Mouse (Mus musculus) brain, embryonic 18.5 days (tissue): ENCODE data around the gene Tshr.

ENCODE experiments used
- DNase-seq: peaks from one replicate; pipeline ENCODE4 v3.0.0-alpha.2; 2012; ENCODE audit warnings: low read depth, low spot score

Tshr gene

GRCm38 (mm10) chr12:91587491-91588033, 203.2 kb downstream of the Tshr start:
- no peak for DNase-seq

DNA sequence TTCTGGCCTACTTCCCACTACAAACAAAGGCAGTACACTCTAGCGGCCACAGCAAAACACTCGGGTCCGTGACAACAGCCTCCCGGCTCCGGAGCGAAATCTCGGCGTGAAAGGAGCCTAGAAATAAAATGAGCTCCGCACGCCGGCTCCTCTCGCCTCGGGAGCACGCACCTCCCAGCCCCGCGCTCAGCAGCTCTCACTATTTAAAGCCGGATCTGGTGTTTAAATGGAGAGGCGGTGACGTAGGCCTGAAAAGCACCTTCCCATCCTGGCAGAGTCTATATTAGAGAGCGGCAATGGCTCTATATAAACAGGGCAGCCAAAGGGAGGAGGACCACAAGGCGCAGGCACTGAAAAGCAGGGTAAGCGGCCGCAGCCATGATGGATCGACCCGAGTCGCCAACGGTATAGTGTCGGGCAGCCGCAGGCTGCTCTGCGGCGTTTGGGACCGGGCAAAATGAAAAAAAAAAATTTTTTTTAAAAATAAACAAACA, 203.9 kb downstream of the Tshr start:
- peak; percentile 91 for DNase-seq

GRCm38 (mm10) chr12:91588670-91589541, 204.5 kb downstream of the Tshr start:
- peak; percentile 42 for DNase-seq

DNA sequence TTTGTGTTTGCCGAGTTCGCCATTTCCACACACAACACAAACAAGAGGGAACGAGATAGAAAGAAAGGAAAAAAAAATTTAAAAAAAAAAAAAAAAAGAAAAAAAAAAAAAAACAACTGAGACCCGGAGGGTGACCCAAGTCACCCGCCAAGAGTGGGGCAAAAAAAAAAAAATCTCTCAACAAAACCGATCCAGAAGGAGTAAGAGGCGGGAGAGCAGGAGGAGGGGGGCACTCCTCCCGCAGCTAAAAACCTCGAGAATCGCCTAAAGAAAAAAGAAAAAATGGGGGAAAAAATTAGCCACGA, 205.1 kb downstream of the Tshr start:
- DNase-seq = no peak

DNA sequence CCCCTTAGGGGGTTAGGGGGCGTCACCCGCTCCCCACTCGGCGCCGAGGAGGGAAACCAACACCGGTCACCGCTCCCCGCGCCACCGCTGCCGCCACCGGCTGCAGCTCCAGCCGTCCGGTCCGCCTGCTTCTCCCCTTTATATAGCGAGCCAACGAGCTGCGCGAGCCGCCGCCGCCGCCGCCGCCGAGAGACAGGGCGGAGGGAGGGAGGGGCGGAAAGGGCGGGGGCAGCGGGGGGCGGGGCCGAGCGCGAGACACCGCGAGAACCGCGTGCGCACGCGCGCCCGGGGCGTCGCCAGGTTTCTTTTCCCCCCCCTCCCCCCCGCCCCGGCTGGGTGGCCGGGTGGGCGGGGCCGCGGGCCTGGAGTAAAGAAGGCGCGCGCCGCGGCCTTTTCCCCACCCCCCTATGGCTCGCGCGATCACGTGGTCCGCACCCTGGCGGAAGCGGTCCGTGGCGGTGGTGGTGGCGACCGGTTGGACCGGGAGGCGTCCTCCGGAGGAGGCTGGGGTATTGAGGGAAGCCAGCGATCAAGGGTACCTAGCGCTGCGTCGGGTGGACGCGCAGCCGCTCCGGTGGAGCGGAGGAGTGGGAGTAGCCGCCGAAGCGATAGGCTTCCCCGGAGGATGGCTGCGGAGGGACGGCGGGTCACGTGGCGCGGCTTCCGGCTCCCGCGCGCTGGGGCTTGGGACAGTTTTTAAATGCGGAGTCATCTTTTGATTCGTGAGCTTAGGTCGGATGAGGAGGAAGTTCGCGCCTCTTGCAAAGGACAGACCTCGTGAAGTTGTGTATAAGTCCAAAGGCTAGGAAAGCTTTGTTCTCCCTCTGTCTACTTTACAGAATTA, 205.7 kb downstream of the Tshr start, which contains the start of gene Gtf2a1:
Gene Gtf2a1, minus strand, starts transcription at position 641 of the 844 bp plus-strand sequence.
- DNase-seq = peak; percentile 90

- no peak for DNase-seq
These were observed 206.4 kb downstream of the Tshr start for GRCm38 (mm10) chr12:91590716-91591115.

DNA sequence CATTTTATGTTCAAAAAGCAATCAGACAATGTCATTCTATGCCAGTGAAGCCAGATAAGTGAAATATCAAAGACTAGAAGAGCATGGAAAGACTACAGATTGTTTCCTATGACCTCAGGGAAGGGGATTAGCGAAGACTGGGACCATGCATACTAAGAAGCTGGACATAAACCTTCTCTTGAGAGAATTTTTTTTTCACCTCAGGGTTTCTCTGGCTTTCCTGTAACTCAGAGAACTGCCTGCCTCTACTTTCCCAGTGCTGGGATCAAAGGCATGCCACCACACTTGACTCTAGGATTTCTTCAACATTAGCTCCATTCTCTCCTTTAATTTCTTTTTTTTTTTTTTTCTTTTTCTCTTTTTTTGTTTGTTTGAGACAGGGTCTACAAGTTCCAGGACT, 206.8 kb downstream of the Tshr start:
- DNase-seq = no peak

DNA sequence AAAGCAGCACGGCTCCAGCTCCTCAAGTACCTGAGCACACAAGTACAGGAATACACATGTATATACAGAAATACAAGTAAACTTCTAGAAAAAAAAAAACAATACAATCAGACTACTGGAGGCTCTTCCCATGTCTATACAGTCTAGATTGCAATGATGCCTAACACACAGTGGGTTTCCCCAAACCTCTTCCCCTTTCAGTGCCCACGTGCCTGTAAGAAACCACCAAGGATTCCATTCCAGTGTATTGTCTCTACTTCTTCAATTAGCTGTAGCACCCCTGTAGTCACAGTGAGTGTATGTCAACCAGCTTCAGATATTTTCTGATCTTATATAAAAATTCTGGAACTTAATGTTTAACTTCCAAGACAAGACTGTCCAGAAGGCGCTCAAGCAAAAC, 207.8 kb downstream of the Tshr start:
- no peak for DNase-seq
